Mouse (Mus musculus): ENCODE measurements around the gene Nr0b1. TPM values are rescaled to one million over a fixed set of nuclear protein-coding genes. Genes with fewer than 3 reads are reported as not detected.

The Nr0b1 gene
- polyA plus RNA-seq (2014; fragmentation: Illumina TruSeq; extraction: RNeasy Lipid Tissue Mini Kit (QIAGEN cat#74804); ENCODE audit: low replicate concordance) = not detected

GRCm38 (mm10) chrX:86191614-86192419 lies at the start of gene Nr0b1:
Nr0b1 (plus strand) TSS chrX:86191764.

Other genes with a start within 250 kb of the Nr0b1 start
- gene Samt3, start 147.6 kb upstream of the Nr0b1 start, polyA plus RNA-seq (2014; fragmentation: Illumina TruSeq; extraction: RNeasy Lipid Tissue Mini Kit (QIAGEN cat#74804); ENCODE audit: low replicate concordance) = not detected
- gene Mageb4, start 113.3 kb downstream of the Nr0b1 start, polyA plus RNA-seq (2014; fragmentation: Illumina TruSeq; extraction: RNeasy Lipid Tissue Mini Kit (QIAGEN cat#74804); ENCODE audit: low replicate concordance) = not detected

All from small intestine, adult 10 weeks (tissue).